Mouse (Mus musculus) hindbrain, embryonic 11.5 days (tissue): ENCODE results near the gene Olfr646. TPM values are rescaled to one million over a fixed set of nuclear protein-coding genes. Genes with fewer than 3 reads are reported as not detected.

Source experiments
- ATAC-seq: fragments of 200-750 bp; cut with Nextera tagmentation; 2 replicates; pipeline ENCODE4 v1.8.0; 2017; ENCODE audit warnings: mild to moderate bottlenecking, moderate TSS enrichment, moderate library complexity; ENCODE audit not compliant: low FRiP score
- DNase-seq: peaks from one replicate; pipeline ENCODE4 v3.0.0-alpha.2; 2015; ENCODE audit warnings: low spot score
- H3K27ac ChIP-seq: fragments of 300-500 bp; sonication (generic); 2 replicates; pipeline ENCODE4 v1.5.1; 2014; ENCODE audit warnings: mild to moderate bottlenecking, low read depth, low read length
- H3K27me3 ChIP-seq: fragments of 300-500 bp; sonication (generic); 2 replicates; pipeline ENCODE4 v1.6.1; 2014; ENCODE audit warnings: mild to moderate bottlenecking, low read length, moderate library complexity, mixed read lengths; ENCODE audit not compliant: control insufficient read depth, insufficient read depth
- H3K36me3 ChIP-seq: fragments of 300-500 bp; sonication (generic); 2 replicates; pipeline ENCODE4 v1.6.1; 2014; ENCODE audit warnings: mild to moderate bottlenecking, low read length, moderate library complexity, mixed read lengths; ENCODE audit not compliant: control insufficient read depth, insufficient read depth
- H3K4me1 ChIP-seq: fragments of 300-500 bp; sonication (generic); replicated peaks from 2 replicates; pipeline ENCODE4 v1.6.1; 2014; ENCODE audit warnings: low read length, mixed read lengths; ENCODE audit not compliant: control insufficient read depth, insufficient read depth
- H3K4me2 ChIP-seq: fragments of 300-500 bp; sonication (generic); replicated peaks from 2 replicates; pipeline ENCODE4 v1.6.1; 2014; ENCODE audit warnings: mild to moderate bottlenecking, low read depth, low read length
- H3K4me3 ChIP-seq: fragments of 300-500 bp; sonication (generic); 2 replicates; pipeline ENCODE4 v1.5.1; 2014; ENCODE audit warnings: low read depth, low read length
- H3K9ac ChIP-seq: fragments of 300-500 bp; sonication (generic); 2 replicates; pipeline ENCODE4 v1.6.1; 2014; ENCODE audit warnings: low read depth, low read length
- H3K9me3 ChIP-seq: fragments of 300-500 bp; sonication (generic); 2 replicates; pipeline ENCODE4 v1.6.1; 2016; ENCODE audit warnings: low read length; ENCODE audit not compliant: control insufficient read depth
- WGBS: fragments of 180-500 bp; shearing (Covaris S2); extraction: QIAGEN DNeasy Blood & Tissue Kit; methylation state at CpG from one replicate; pipeline ENCODE4 v1.1.7; 2014; 5-methylcytosine and 5-hydroxymethylcytosine counted together
- polyA plus RNA-seq: library from polyadenylated mRNA; unstranded; fragments of >200 nt; fragmentation: Nextera tagmentation; extraction: Ambion mirVana; gene quantifications from 2 replicates; pipeline ENCODE4 v1.2.1, GENCODE M21; 2014

Olfr646 gene
- polyA plus RNA-seq, 1 experiment from 2014 or later, result not detected

- 96% methylated on average over 2 of the region's 2 CpGs for WGBS
- DNase-seq (no peak), ATAC-seq (no peak)
- Histone ChIP-seq H3K9ac (no peak within 1 kb of the TSS), H3K27ac (no peak within 1 kb of the TSS), H3K27me3 (no peaks in the 10 kb centered on the region), H3K4me3 (no peak within 1 kb of the TSS), H3K4me1 (no peaks in the 10 kb centered on the region), H3K9me3 (no peaks in the 10 kb centered on the region), H3K36me3 (no peaks in the 10 kb centered on the region), H3K4me2 (no peak within 1 kb of the TSS)
Observed at GRCm38 (mm10) chr7:104150456-104150855, 45.8 kb downstream of the Olfr646 start, which contains the start of gene Ubqlnl. Gene Ubqlnl, minus strand, starts transcription at chr7:104150556.

Other genes with a start within 250 kb of the Olfr646 start
- not detected in 2 replicates for gene Olfr66, start 218.6 kb upstream of the Olfr646 start, polyA plus RNA-seq
- gene Olfr64, start 210.4 kb upstream of the Olfr646 start, polyA plus RNA-seq, result not detected in 2 replicates
- gene Olfr65, start 201.4 kb upstream of the Olfr646 start, polyA plus RNA-seq, result not detected in 2 replicates
- gene Olfr631, start 176.0 kb upstream of the Olfr646 start, polyA plus RNA-seq, result not detected in 2 replicates
- 0.13 TPM in 1 of 2 replicates, not detected in the other for gene Olfr632, start 170.5 kb upstream of the Olfr646 start, polyA plus RNA-seq
- not detected in 2 replicates for gene Olfr633, start 160.4 kb upstream of the Olfr646 start, polyA plus RNA-seq
- not detected in 2 replicates for gene Olfr635, start 133.7 kb upstream of the Olfr646 start, polyA plus RNA-seq
- gene Olfr638, start 106.1 kb upstream of the Olfr646 start, polyA plus RNA-seq, result not detected in 2 replicates
- gene Olfr639, start 87.6 kb upstream of the Olfr646 start, polyA plus RNA-seq, result 0.05 TPM in 1 of 2 replicates, not detected in the other
- not detected in 2 replicates for gene Olfr640, start 79.3 kb upstream of the Olfr646 start, polyA plus RNA-seq
- gene Olfr641, start 69.4 kb upstream of the Olfr646 start, polyA plus RNA-seq, result not detected in 2 replicates
- not detected in 2 replicates for gene Olfr642, start 52.2 kb upstream of the Olfr646 start, polyA plus RNA-seq
- gene 4930516K23Rik, start 43.4 kb upstream of the Olfr646 start, polyA plus RNA-seq, result not detected in 2 replicates
- not detected in 2 replicates for gene Olfr644, start 33.0 kb upstream of the Olfr646 start, polyA plus RNA-seq
- not detected in 2 replicates for gene Olfr645, start 19.4 kb upstream of the Olfr646 start, polyA plus RNA-seq
- not detected in 2 replicates for gene Ubqln5, start 25.0 kb downstream of the Olfr646 start, polyA plus RNA-seq
- not detected in 2 replicates for gene Olfr643, start 32.5 kb downstream of the Olfr646 start, polyA plus RNA-seq
- not detected in 2 replicates for gene Ubqln3, start 38.4 kb downstream of the Olfr646 start, polyA plus RNA-seq
- not detected in 2 replicates for gene Ubqlnl, start 45.7 kb downstream of the Olfr646 start, polyA plus RNA-seq
- not detected in 2 replicates for gene Olfm5, start 60.0 kb downstream of the Olfr646 start, polyA plus RNA-seq
- 0.35 and 0.49 TPM in 2 replicates for gene Olfr648, start 78.5 kb downstream of the Olfr646 start, polyA plus RNA-seq
- not detected in 2 replicates for gene Olfr649, start 91.1 kb downstream of the Olfr646 start, polyA plus RNA-seq
- gene Trim6, start 113.9 kb downstream of the Olfr646 start, polyA plus RNA-seq, result 2.5 and 3.4 TPM in 2 replicates
- 0.74 and 1.1 TPM in 2 replicates for gene Trim34a, start 139.6 kb downstream of the Olfr646 start, polyA plus RNA-seq
- gene Trim5, start 183.2 kb downstream of the Olfr646 start, polyA plus RNA-seq, result 0.09 and 0.14 TPM in 2 replicates
- gene Trim12a, start 210.6 kb downstream of the Olfr646 start, polyA plus RNA-seq, result 2.1 and 3.2 TPM in 2 replicates
- gene Trim34b, start 224.6 kb downstream of the Olfr646 start, polyA plus RNA-seq, result not detected in 2 replicates
- gene Trim12c, start 248.5 kb downstream of the Olfr646 start, polyA plus RNA-seq, result 0.45 and 1.0 TPM in 2 replicates